Comparison of ENCODE assay signal across 15 mouse cellular contexts in the genomic region with DNA sequence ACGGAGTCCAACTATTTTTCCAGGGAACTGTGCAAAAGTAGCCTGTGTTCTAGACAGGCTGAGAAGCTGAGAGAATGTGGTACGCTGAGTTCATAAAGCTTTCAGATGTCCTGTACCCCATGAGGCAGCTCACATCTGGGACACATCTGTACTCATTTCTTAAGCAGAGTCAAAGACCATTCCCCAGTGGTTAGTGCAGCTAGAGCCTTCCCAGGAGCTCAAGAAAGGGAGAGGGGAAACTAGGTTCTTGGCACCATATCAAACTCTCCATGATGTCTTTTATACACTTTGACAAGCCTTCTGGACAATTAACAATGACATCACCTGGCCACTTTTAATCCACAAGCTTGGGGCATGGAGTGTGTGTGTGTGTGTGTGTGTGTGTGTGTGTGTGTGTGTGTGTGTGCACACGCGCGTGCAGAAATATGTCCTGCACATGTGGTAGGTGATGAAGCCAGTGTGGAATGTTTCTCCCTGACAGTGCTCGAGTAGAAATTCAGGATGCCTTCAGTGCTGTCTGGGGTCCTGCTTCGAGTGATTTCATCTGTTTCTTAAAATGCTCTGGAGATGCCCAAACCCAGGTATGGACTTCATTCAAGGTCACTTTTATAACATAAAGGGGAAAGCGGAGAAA.
DNase-seq lines count a peak whose midpoint lies in the region; ATAC-seq and TF ChIP-seq lines count a peak whose summit lies in the region.
"Had no signal": no experiment of that assay in that cellular context is flagged by ENCODE, and none has a peak within 500 bp of the region (broad histone marks: within the 10 kb centered on the region; RNA-seq: fewer than 3 reads in every experiment).

No protein-coding gene starts in this region.

- ATAC-seq in heart, postnatal 0 days (ENCODE audit: insufficient read depth, low read depth) = no peak; the same call in 1 of the 2 replicates
- ATAC-seq in limb, embryonic 13.5 days (ENCODE audit: low FRiP score, low read depth) = 0 out of 2 replicates have a peak, but pooled peaks have one; percentile 55

- H3K4me3 ChIP-seq in heart, postnatal 0 days (ENCODE audit: low read depth, low read length) = no peak overlapping the region
- no peak overlapping the region for H3K4me3 ChIP-seq in limb, embryonic 13.5 days
- H3K4me3 ChIP-seq: hindbrain, embryonic 10.5 days; midbrain, embryonic 10.5 days had no signal

- DNase-seq in heart, postnatal 0 days (ENCODE audit: low spot score) = peak; percentile 10
- DNase-seq in heart, postnatal 36 days = no peak
- peak; percentile 13 for DNase-seq in Muller cell, postnatal 12 days (ENCODE audit: inconsistent ontology term)
- peak; percentile 49 for DNase-seq in adipocyte (ENCODE audit: low spot score)
- no peak for DNase-seq in layer of hippocampus, adult 9-10 months (ENCODE audit: low spot score)
- no peak for DNase-seq in kidney, postnatal 36 days
- DNase-seq: adrenal gland, adult 8-10 months; cerebellum, adult 9-11 months; kidney, postnatal 4 days; lung, adult 18-20 months; lung, postnatal 36 days had no signal

- no peak for TF ChIP-seq EP300 in heart, postnatal 0 days (IDR thresholded peaks at IDR 0.05; ENCODE audit: low read depth)

- H3K4me1 ChIP-seq in heart, postnatal 0 days (ENCODE audit: control insufficient read depth, insufficient read depth) = peaks cover 16% of the 10 kb centered on the region
- peaks cover 23% of the 10 kb centered on the region for H3K4me1 ChIP-seq in limb, embryonic 13.5 days

- no peak for TF ChIP-seq CTCF in heart, postnatal 0 days (IDR thresholded peaks at IDR 0.05; ENCODE audit: low read depth)

- no peaks in the 10 kb centered on the region for H3K27me3 ChIP-seq in heart, postnatal 0 days (ENCODE audit: control insufficient read depth, insufficient read depth, low read length)
- H3K27me3 ChIP-seq in limb, embryonic 13.5 days = no peaks in the 10 kb centered on the region

- 59% methylated on average over 8 of the region's 8 CpGs for WGBS in heart, postnatal 0 days
- 53% methylated on average over 8 of the region's 8 CpGs for WGBS in limb, embryonic 13.5 days

- intact Hi-C loops in heart, postnatal 36 days (cut with DNase I) = no loop called here

- H3K36me3 ChIP-seq in heart, postnatal 0 days (replicated peaks; ENCODE audit: control insufficient read depth, insufficient read depth, low read length) = no peaks in the 10 kb centered on the region
- H3K36me3 ChIP-seq in limb, embryonic 13.5 days = no peaks in the 10 kb centered on the region
- H3K36me3 ChIP-seq: hindbrain, embryonic 10.5 days; midbrain, embryonic 10.5 days had no signal

- no peak overlapping the region for H3K9ac ChIP-seq in heart, postnatal 0 days (replicated peaks; ENCODE audit: low read depth, low read length)
- H3K9ac ChIP-seq in limb, embryonic 13.5 days = no peak overlapping the region

- no peaks in the 10 kb centered on the region for H3K9me3 ChIP-seq in heart, postnatal 0 days (replicated peaks; ENCODE audit: control insufficient read depth, low read length)
- H3K9me3 ChIP-seq in limb, embryonic 13.5 days = no peaks in the 10 kb centered on the region
- H3K9me3 ChIP-seq: hindbrain, embryonic 10.5 days; midbrain, embryonic 10.5 days had no signal

- no peak overlapping the region for H3K27ac ChIP-seq in heart, postnatal 0 days (ENCODE audit: low read depth)
- H3K27ac ChIP-seq in limb, embryonic 13.5 days = no peak overlapping the region
- H3K27ac ChIP-seq: hindbrain, embryonic 10.5 days had no signal

- no peak overlapping the region for H3K4me2 ChIP-seq in heart, postnatal 0 days (ENCODE audit: low read depth, low read length)
- no peak overlapping the region for H3K4me2 ChIP-seq in limb, embryonic 13.5 days (replicated peaks)
- H3K4me2 ChIP-seq: liver, embryonic 11.5 days had no signal

Comparison
In these comparisons a context has a peak if more than half of its experiments do, and no peak if none do; other contexts are left out.
1. DNase-seq: peak in heart, postnatal 0 days (single experiment), Muller cell, postnatal 12 days (single experiment) and adipocyte (single experiment); none in heart, postnatal 36 days (0 of 2), layer of hippocampus, adult 9-10 months (single experiment) and kidney, postnatal 36 days (0 of 2).